Mouse (Mus musculus) right cerebral cortex, postnatal 4 days (tissue): Measurements from ENCODE around the gene Olr1.
A peak's percentile ranks its signal among the peaks of the same experiment; 100 is the strongest.
"Not testable (repeated sequence)": the region's sequence is repeated elsewhere in the genome, so short reads cannot be mapped to it uniquely, and the experiment has no call there.

ENCODE experiments used
- DNase-seq: peaks from one replicate; pipeline ENCODE4 v3.0.0-alpha.2; 2022

Gene Olr1

GRCm38 (mm10) chr6:129510120-129510911 is 3.4 kb upstream of the Olr1 start:
- no peak for DNase-seq

GRCm38 (mm10) chr6:129503471-129503870 is 3.5 kb downstream of the Olr1 start:
- DNase-seq, result no peak

GRCm38 (mm10) chr6:129499516-129499915 is 7.4 kb downstream of the Olr1 start:
- not testable (repeated sequence) for DNase-seq

- DNase-seq, result no peak
Observed at GRCm38 (mm10) chr6:129497345-129498218, 9.4 kb downstream of the Olr1 start.

GRCm38 (mm10) chr6:129494924-129495323 is 12.0 kb downstream of the Olr1 start:
- DNase-seq, result no peak

- DNase-seq, result peak; percentile 22
Observed at GRCm38 (mm10) chr6:129480089-129480958, 26.6 kb downstream of the Olr1 start.

- no peak for DNase-seq
Observed at GRCm38 (mm10) chr6:129476404-129477126, 30.4 kb downstream of the Olr1 start.

GRCm38 (mm10) chr6:129472627-129473026 is 34.3 kb downstream of the Olr1 start:
- DNase-seq, result no peak

- no peak for DNase-seq
Observed at GRCm38 (mm10) chr6:129471386-129471785, 35.6 kb downstream of the Olr1 start.

- DNase-seq, result peak; percentile 9
Observed at GRCm38 (mm10) chr6:129451411-129452039, 55.4 kb downstream of the Olr1 start, which contains the start of gene Clec1a. Gene Clec1a, minus strand, starts transcription at chr6:129452000.

- DNase-seq, result no peak
Observed at GRCm38 (mm10) chr6:129449743-129450142, 57.2 kb downstream of the Olr1 start.

GRCm38 (mm10) chr6:129438033-129438432 is 68.9 kb downstream of the Olr1 start:
- no peak for DNase-seq

GRCm38 (mm10) chr6:129436025-129436424 is 70.9 kb downstream of the Olr1 start:
- DNase-seq, result no peak
